Comparison of ENCODE assay signal across 27 mouse cellular contexts in the genomic region with DNA sequence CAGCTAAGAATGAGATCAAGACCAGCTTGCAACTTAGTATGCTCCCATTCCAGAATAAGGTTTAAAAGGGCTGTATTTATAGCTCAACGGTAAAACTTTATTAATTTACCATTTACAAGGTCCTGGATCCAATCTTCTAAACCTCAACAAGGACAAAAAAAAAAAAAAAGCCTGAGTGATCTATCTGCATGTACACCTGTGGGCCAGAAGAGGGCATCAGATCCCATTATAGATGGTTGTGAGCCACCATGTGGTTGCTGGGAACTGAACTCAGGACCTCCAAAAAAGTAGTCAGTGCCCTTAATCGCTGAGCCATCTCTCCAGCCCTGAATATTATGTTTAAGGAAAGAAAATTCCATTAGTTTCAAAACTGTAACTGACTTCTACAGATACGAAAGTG. TPM values are rescaled to one million over a fixed set of nuclear protein-coding genes. Genes with fewer than 3 reads are reported as not detected.
A peak's percentile ranks its signal among the peaks of the same experiment; 100 is the strongest.
DNase-seq lines count a peak whose midpoint lies in the region; ATAC-seq and TF ChIP-seq lines count a peak whose summit lies in the region.
"Had no signal": no experiment of that assay in that cellular context is flagged by ENCODE, and none has a peak within 500 bp of the region (broad histone marks: within the 10 kb centered on the region; RNA-seq: fewer than 3 reads in every experiment).

No protein-coding gene starts in this region.

- no peak overlapping the region for H3K4me2 ChIP-seq in intestine, postnatal 0 days (replicated peaks; ENCODE audit: low read depth)
- H3K4me2 ChIP-seq in intestine, embryonic 15.5 days (replicated peaks): no peak overlapping the region
- H3K4me2 ChIP-seq in CH12.LX (ENCODE audit: insufficient read depth, low read depth, poor library complexity, severe bottlenecking): no peak overlapping the region
- H3K4me2 ChIP-seq in midbrain, embryonic 11.5 days: no peak overlapping the region
- H3K4me2 ChIP-seq: embryonic facial prominence, embryonic 12.5 days; hindbrain, embryonic 15.5 days; kidney, embryonic 15.5 days; neural tube, embryonic 12.5 days had no signal

- peak; percentile 26 for TF ChIP-seq CTCF in intestine, postnatal 0 days (IDR thresholded peaks at IDR 0.05; ENCODE audit: low read depth)
- TF ChIP-seq CTCF in CH12.LX (conservative IDR thresholded peaks at IDR 0.05 in 1 of 2, IDR thresholded peaks at IDR 0.05 in 1 of 2; ENCODE audit: low read depth in 2 of 2, low read length in 2 of 2): peak in 1 of 2 experiments; percentile 28; a peak in 2 of 4 replicates

- TF ChIP-seq POLR2A in CH12.LX (IDR thresholded peaks at IDR 0.05; ENCODE audit: low read depth, low read length): no peak

- TF ChIP-seq EP300 in CH12.LX (IDR thresholded peaks at IDR 0.05; ENCODE audit: low read length): no peak

- no peak for TF ChIP-seq RAD21 in CH12.LX (IDR thresholded peaks at IDR 0.05; ENCODE audit: low read depth, low read length)

- no peaks in the 10 kb centered on the region for H3K4me1 ChIP-seq in intestine, postnatal 0 days (replicated peaks; ENCODE audit: control insufficient read depth, insufficient read depth, low read length)
- no peaks in the 10 kb centered on the region for H3K4me1 ChIP-seq in intestine, embryonic 15.5 days (replicated peaks)
- H3K4me1 ChIP-seq in CH12.LX (ENCODE audit: control insufficient read depth in 1 of 2, insufficient read depth in 2 of 2): no peaks in the 10 kb centered on the region
- no peaks in the 10 kb centered on the region for H3K4me1 ChIP-seq in midbrain, embryonic 11.5 days (ENCODE audit: control insufficient read depth, insufficient read depth, low read length)
- H3K4me1 ChIP-seq: embryonic facial prominence, embryonic 12.5 days; hindbrain, embryonic 15.5 days; kidney, embryonic 15.5 days; limb, embryonic 10.5 days; neural tube, embryonic 12.5 days had no signal

- no peak overlapping the region for H3K9ac ChIP-seq in intestine, postnatal 0 days (ENCODE audit: low read depth, low read length)
- no peak overlapping the region for H3K9ac ChIP-seq in intestine, embryonic 15.5 days
- no peak overlapping the region for H3K9ac ChIP-seq in CH12.LX (ENCODE audit: insufficient read depth, low read depth)
- H3K9ac ChIP-seq in midbrain, embryonic 11.5 days (ENCODE audit: low read length): no peak overlapping the region
- H3K9ac ChIP-seq: embryonic facial prominence, embryonic 12.5 days; forebrain, postnatal 0 days; hindbrain, embryonic 15.5 days; kidney, embryonic 15.5 days; neural tube, embryonic 12.5 days had no signal

- dilution Hi-C loops in CH12.LX (cut with MboI; ENCODE audit: extremely low pct_ligation_motif_present, extremely low pct_unique_long_range_greater_than_20kb, low sequenced_read_pairs): no loop called here

- no peaks in the 10 kb centered on the region for H3K79me2 ChIP-seq in CH12.LX (replicated peaks; ENCODE audit: control insufficient read depth, extremely low read depth, insufficient read depth, poor library complexity, severe bottlenecking)

- in situ Hi-C loops in CH12.LX (cut with MboI; ENCODE audit: low pct_ligation_motif_present, low pct_unique_long_range_greater_than_20kb, low sequenced_read_pairs): loop anchor here (10.0 kb wide), 2 partner anchors 94 to 294 kb away; a partner anchor contains a TSS

- no peaks in the 10 kb centered on the region for H3K9me3 ChIP-seq in intestine, postnatal 0 days (ENCODE audit: control insufficient read depth)
- no peaks in the 10 kb centered on the region for H3K9me3 ChIP-seq in intestine, embryonic 15.5 days
- no peaks in the 10 kb centered on the region for H3K9me3 ChIP-seq in CH12.LX (replicated peaks; ENCODE audit: low read length)
- no peaks in the 10 kb centered on the region for H3K9me3 ChIP-seq in midbrain, embryonic 11.5 days (ENCODE audit: control insufficient read depth, low read length)
- H3K9me3 ChIP-seq: embryonic facial prominence, embryonic 12.5 days; hindbrain, embryonic 15.5 days; kidney, embryonic 15.5 days; limb, embryonic 10.5 days; neural tube, embryonic 12.5 days had no signal

- 94% methylated on average over 3 of the region's 3 CpGs for WGBS in intestine, postnatal 0 days
- 94% methylated on average over 3 of the region's 3 CpGs for WGBS in intestine, embryonic 15.5 days
- 95% methylated on average over 3 of the region's 3 CpGs for WGBS in midbrain, embryonic 11.5 days

- H3K27me3 ChIP-seq in intestine, postnatal 0 days (replicated peaks; ENCODE audit: control insufficient read depth, insufficient read depth, low read length): no peaks in the 10 kb centered on the region
- H3K27me3 ChIP-seq in intestine, embryonic 15.5 days (replicated peaks): no peaks in the 10 kb centered on the region
- H3K27me3 ChIP-seq in CH12.LX (replicated peaks): no peaks in the 10 kb centered on the region
- H3K27me3 ChIP-seq in midbrain, embryonic 11.5 days (ENCODE audit: control insufficient read depth, insufficient read depth, low read length): no peaks in the 10 kb centered on the region
- H3K27me3 ChIP-seq: embryonic facial prominence, embryonic 12.5 days; hindbrain, embryonic 15.5 days; kidney, embryonic 15.5 days; neural tube, embryonic 12.5 days; Patski had no signal

- no peak overlapping the region for H3K27ac ChIP-seq in intestine, postnatal 0 days (ENCODE audit: low read depth, low read length)
- H3K27ac ChIP-seq in intestine, embryonic 15.5 days: no peak overlapping the region
- H3K27ac ChIP-seq in CH12.LX (ENCODE audit: insufficient read depth, low read depth): no peak overlapping the region
- no peak overlapping the region for H3K27ac ChIP-seq in midbrain, embryonic 11.5 days (ENCODE audit: low read depth, low read length)
- H3K27ac ChIP-seq: embryonic facial prominence, embryonic 12.5 days; hindbrain, embryonic 15.5 days; kidney, embryonic 15.5 days; limb, embryonic 10.5 days; neural tube, embryonic 12.5 days had no signal

- peaks cover 29% of the 10 kb centered on the region for H3K36me3 ChIP-seq in intestine, postnatal 0 days (ENCODE audit: control insufficient read depth, insufficient read depth)
- no peaks in the 10 kb centered on the region for H3K36me3 ChIP-seq in intestine, embryonic 15.5 days
- H3K36me3 ChIP-seq in CH12.LX (replicated peaks in 1 of 2; ENCODE audit: control insufficient read depth in 1 of 2, insufficient read depth in 1 of 2, low read length in 1 of 2): no peaks in the 10 kb centered on the region
- no peaks in the 10 kb centered on the region; the same call in 1 of the 2 replicates for H3K36me3 ChIP-seq in midbrain, embryonic 11.5 days (ENCODE audit: control insufficient read depth, insufficient read depth, low read length)

- DNase-seq in 3T3-L1 (ENCODE audit: low read depth, low spot score): peak; percentile 25
- no peak for DNase-seq in CH12.LX (ENCODE audit: extremely low read depth)
- peak; percentile 29 for DNase-seq in NIH3T3 (ENCODE audit: low read depth)
- no peak for DNase-seq in midbrain, embryonic 11.5 days (ENCODE audit: low spot score, missing footprints)
- DNase-seq: adrenal gland, adult 8-10 months; cerebellum, adult 18-20 months; cerebellum, postnatal 25 days; forebrain, postnatal 0 days; gastrocnemius, postnatal 36 days; heart, postnatal 4 days; kidney, postnatal 4 days; liver; lung, postnatal 14 days; midbrain, embryonic 14.5 days had no signal

- no peak for ATAC-seq in intestine, postnatal 0 days
- ATAC-seq in intestine, embryonic 15.5 days: no peak
- ATAC-seq in granulocyte monocyte progenitor cell, adult 5-6 weeks (replicated peaks; ENCODE audit: poor library complexity, severe bottlenecking): no peak
- no peak for ATAC-seq in midbrain, embryonic 11.5 days (ENCODE audit: low FRiP score)
- ATAC-seq: activated CD4-positive, CD25-positive, alpha-beta regulatory T cell, adult 4 months; forebrain, postnatal 0 days; intestine, embryonic 16.5 days; Patski had no signal

- H3K4me3 ChIP-seq in intestine, postnatal 0 days (ENCODE audit: low read depth, low read length): no peak overlapping the region
- H3K4me3 ChIP-seq in intestine, embryonic 15.5 days (replicated peaks): no peak overlapping the region
- H3K4me3 ChIP-seq in CH12.LX (replicated peaks in 1 of 3; ENCODE audit: low read depth in 2 of 3, low read length in 2 of 3, poor library complexity in 1 of 3): no peak overlapping the region
- no peak overlapping the region for H3K4me3 ChIP-seq in midbrain, embryonic 11.5 days (ENCODE audit: low read depth, low read length)
- H3K4me3 ChIP-seq: embryonic facial prominence, embryonic 12.5 days; hindbrain, embryonic 15.5 days; kidney, embryonic 15.5 days; limb, embryonic 10.5 days; neural tube, embryonic 12.5 days had no signal

TF ChIP-seq in CH12.LX, 34 proteins besides CTCF, POLR2A, EP300 and RAD21:
- peak; percentile 21; the same call in 1 of the 2 replicates for TF ChIP-seq ZNF384 (IDR thresholded peaks at IDR 0.05; ENCODE audit: low read depth, low read length)
- no peak for TF ChIP-seq RCOR1 (conservative IDR thresholded peaks at IDR 0.05; ENCODE audit: low read depth, low read length)
TF ChIP-seq in CH12.LX: peak in this region for 1.

RNA-seq across cellular contexts. Expression of a gene that starts 29.0 kb away (rescaled TPM):
- 1.3 and 2.2 TPM in 2 replicates for polyA plus RNA-seq in intestine, postnatal 0 days (2015; fragmentation: Nextera tagmentation; extraction: Ambion mirVana)
- polyA plus RNA-seq in intestine, embryonic 15.5 days (2015; fragmentation: Nextera tagmentation; extraction: Ambion mirVana): 0.92 and 1.5 TPM in 2 replicates
- total RNA-seq in CH12.LX (2012; rRNA removed) (0.13 and 0.17 TPM in 2 replicates), CH12.LX (2014; rRNA removed) (not detected in 2 replicates)
- polyA plus RNA-seq in CH12.LX (2012; ENCODE audit: insufficient read length, low read depth): not detected in 2 replicates
- not detected in 2 replicates for total RNA-seq in granulocyte monocyte progenitor cell, adult 5-6 weeks (2014; fragmentation: Nextera tagmentation)
- not detected in 2 replicates for total RNA-seq in granulocyte monocyte progenitor cell, adult 5-6 weeks (2017)
- 0.45 and 0.51 TPM in 2 replicates for polyA plus RNA-seq in midbrain, embryonic 11.5 days (2014; fragmentation: Nextera tagmentation; extraction: Ambion mirVana)
- total RNA-seq: forebrain, postnatal 0 days had no signal
- polyA plus RNA-seq: activated CD4-positive, CD25-positive, alpha-beta regulatory T cell, adult 4 months; spleen, adult 2 months; testis, adult 2 months had no signal

Comparison
In these comparisons a context has a peak if more than half of its experiments do, and no peak if none do; other contexts are left out.
1. DNase-seq: peak in 3T3-L1 (single experiment) and NIH3T3 (single experiment); none in CH12.LX (single experiment) and midbrain, embryonic 11.5 days (single experiment).